Mouse (Mus musculus) ovary, postnatal 10 days (tissue): Measurements from ENCODE around the gene Il11ra1.

Source experiments
- DNase-seq: peaks from one replicate; pipeline ENCODE4 v3.0.0; 2022; ENCODE audit warnings: low spot score

The Il11ra1 gene

GRCm38 (mm10) chr4:41710229-41710628 lies 10.4 kb downstream of the Il11ra1 start:
- no peak for DNase-seq

GRCm38 (mm10) chr4:41711705-41712375 lies 12.1 kb downstream of the Il11ra1 start:
- DNase-seq = no peak

- no peak for DNase-seq
These were observed 12.8 kb downstream of the Il11ra1 start for GRCm38 (mm10) chr4:41712421-41713196.

GRCm38 (mm10) chr4:41713197-41714067 lies 13.6 kb downstream of the Il11ra1 start, which contains the start of gene Rpp25l:
Gene Rpp25l, minus strand, starts transcription at chr4:41713534.
- peak; percentile 78 for DNase-seq

GRCm38 (mm10) chr4:41714276-41714675 lies 14.5 kb downstream of the Il11ra1 start:
- DNase-seq = no peak

- no peak for DNase-seq
These were observed 15.3 kb downstream of the Il11ra1 start for GRCm38 (mm10) chr4:41715082-41715481.

- no peak for DNase-seq
These were observed 15.8 kb downstream of the Il11ra1 start for GRCm38 (mm10) chr4:41715596-41715995.

- no peak for DNase-seq
These were observed 17.0 kb downstream of the Il11ra1 start for GRCm38 (mm10) chr4:41716834-41717233.

- peak; percentile 60 for DNase-seq
These were observed 23.1 kb downstream of the Il11ra1 start, which contains the start of gene Dctn3 for GRCm38 (mm10) chr4:41722918-41723351. Gene Dctn3, minus strand, starts transcription at chr4:41723170.

- no peak for DNase-seq
These were observed 27.2 kb downstream of the Il11ra1 start for GRCm38 (mm10) chr4:41726826-41727621.

- DNase-seq = no peak
These were observed 31.4 kb downstream of the Il11ra1 start, which contains the start of gene Arid3c for GRCm38 (mm10) chr4:41731052-41731765. Gene Arid3c, minus strand, starts transcription at chr4:41731142.

GRCm38 (mm10) chr4:41737602-41738255 lies 37.9 kb downstream of the Il11ra1 start:
- no peak for DNase-seq

- no peak for DNase-seq
These were observed 38.4 kb downstream of the Il11ra1 start for GRCm38 (mm10) chr4:41738256-41738603.

GRCm38 (mm10) chr4:41739260-41739659 lies 39.5 kb downstream of the Il11ra1 start:
- DNase-seq = no peak

GRCm38 (mm10) chr4:41740380-41741157 lies 40.8 kb downstream of the Il11ra1 start:
- no peak for DNase-seq

GRCm38 (mm10) chr4:41741158-41741560 lies 41.4 kb downstream of the Il11ra1 start:
- DNase-seq = peak; percentile 87

- no peak for DNase-seq
These were observed 44.3 kb downstream of the Il11ra1 start for GRCm38 (mm10) chr4:41744131-41744530.

GRCm38 (mm10) chr4:41745021-41745420 lies 45.2 kb downstream of the Il11ra1 start:
- DNase-seq = no peak

- DNase-seq = no peak
These were observed 55.1 kb downstream of the Il11ra1 start, which contains the start of gene Galt for GRCm38 (mm10) chr4:41754797-41755337. Gene Galt, plus strand, starts transcription at chr4:41755228.
